Mouse (Mus musculus) cerebellum, postnatal 10 days (tissue): ENCODE data around the gene Slc25a30.
"Not testable (repeated sequence)": the region's sequence is repeated elsewhere in the genome, so short reads cannot be mapped to it uniquely, and the experiment has no call there.

ENCODE experiments used
- DNase-seq, 2 experiments: peaks; one replicate each; pipeline ENCODE4 v3.0.0; 2021; ENCODE audit warnings: mixed read lengths in 2 of 2

Gene Slc25a30

DNA sequence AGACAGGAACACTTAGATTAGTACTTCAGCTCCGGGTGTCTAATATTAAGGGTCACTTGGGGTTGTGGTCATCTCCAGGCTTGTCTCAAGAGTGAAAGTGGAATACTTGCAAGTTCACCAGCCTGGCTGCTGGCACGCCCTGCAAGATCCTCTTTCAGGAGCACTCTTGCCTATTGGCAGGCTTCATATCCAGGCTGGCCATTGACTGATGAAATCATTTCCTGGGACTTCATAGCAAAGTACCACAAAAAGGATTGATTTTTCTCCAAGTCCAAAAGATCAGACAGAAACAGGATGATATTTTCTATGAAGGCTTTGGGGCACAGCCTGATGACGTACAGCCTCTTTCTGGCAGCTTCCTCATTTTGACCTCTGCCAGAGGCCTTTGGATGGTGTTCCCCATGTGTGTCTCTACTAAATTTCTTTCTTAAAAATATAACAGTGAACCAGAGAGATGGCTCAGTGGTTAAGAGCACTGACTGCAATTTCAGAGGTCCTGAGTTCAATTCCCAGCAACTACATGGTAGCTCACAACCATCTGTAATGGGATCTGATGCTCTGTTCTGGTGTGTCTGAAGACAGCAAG, 3.7 kb upstream of the Slc25a30 start:
- no peak for DNase-seq

DNA sequence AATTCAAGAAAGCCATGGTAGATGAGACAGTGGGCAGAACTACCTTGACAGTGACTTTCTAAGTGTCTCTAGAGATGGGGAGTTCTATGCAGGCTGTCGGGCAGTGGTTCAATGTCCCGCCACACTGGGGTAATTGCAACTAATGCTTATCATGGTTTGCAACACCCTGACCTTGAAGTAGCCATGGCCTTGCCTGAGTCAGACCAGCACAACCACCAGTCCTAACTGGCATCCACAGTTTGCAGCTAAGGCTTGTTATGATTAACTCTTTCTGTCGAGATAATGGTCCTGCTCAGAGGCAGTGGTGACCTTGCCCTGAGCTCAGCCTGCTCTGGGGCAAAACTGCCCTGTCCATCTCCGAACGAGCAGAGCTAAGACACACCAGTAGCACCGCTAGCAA, 2.5 kb upstream of the Slc25a30 start:
- DNase-seq, result no peak

DNA sequence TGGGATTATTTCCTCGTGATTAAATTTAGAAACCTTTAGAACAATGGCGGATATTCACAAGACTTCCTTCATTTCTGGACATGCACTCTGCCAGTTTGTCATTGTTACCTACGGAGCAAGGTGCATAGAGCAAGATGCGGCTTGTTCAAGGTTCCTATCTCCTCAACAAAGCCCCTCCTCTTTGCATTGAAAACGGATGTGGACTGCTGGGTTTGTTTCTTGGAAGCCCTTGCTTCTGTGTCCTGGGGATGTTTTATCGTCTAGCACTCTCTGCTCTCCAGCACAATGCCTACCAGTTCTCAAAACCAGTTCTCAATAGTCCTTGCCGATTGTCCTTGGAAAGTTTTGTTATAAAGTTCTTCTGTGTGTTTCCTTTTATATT, 948 bp upstream of the Slc25a30 start:
- DNase-seq, result no peak

DNA sequence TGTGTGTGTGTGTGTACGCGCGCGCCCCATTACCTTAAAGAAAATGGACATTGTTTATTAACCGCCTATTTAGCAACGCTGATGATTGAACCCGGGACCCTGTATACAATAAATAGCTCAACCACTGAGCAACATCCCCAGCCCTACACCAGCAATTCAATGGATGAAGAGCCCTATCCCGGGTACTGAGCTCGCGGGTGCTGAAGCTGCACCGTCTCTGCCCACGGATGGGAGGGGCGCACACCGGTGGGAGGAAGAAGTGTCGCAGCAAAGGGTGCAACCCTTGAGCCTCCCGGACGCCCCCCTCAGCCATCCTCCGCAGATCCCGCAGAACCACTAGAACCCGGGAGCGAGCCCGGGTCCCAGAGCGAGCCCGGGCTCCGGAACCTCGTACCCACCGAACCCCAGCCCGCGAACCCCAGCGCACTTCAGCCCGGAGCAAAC, 391 bp downstream of the Slc25a30 start:
- peak in 1 of 2 experiments; percentile 75 for DNase-seq

DNA sequence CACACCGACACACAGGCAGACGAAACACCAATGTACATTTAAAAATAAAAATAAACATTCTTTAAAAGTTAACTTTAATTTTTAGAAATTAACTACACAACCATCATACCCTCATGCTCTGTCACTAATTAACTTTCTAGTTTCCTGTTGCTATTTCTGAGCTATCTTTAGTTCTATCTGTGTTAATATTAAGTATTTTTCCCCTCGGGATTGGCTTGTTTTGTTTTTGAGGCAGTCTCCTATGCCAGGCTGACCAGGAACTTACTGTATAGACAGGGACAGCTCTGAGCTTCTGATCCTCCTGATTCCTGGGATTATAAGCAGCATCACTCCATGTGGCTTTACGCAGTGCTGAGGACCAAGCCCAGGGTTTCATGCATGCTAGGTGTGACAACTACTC, 6.9 kb downstream of the Slc25a30 start:
- DNase-seq, result no peak

DNA sequence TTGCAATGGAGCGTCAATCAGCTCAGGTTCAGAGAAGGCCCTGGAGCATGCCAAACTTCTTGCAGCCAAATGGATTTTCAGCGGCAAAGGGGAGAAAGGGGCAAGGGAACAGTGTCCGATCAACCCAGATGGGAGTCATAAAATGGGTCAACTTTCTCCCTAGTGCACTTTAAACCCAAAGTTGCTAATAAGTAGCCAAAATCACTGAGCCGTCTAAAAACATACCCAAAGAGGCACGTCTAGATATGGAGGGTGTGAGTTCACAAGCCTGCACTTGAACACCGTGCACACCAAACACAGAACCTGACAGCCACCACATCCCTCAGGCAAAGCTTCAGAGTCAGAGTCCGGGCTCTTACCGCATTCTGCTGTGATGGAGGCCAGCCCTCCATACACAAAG, 10.2 kb downstream of the Slc25a30 start:
- no peak for DNase-seq

DNA sequence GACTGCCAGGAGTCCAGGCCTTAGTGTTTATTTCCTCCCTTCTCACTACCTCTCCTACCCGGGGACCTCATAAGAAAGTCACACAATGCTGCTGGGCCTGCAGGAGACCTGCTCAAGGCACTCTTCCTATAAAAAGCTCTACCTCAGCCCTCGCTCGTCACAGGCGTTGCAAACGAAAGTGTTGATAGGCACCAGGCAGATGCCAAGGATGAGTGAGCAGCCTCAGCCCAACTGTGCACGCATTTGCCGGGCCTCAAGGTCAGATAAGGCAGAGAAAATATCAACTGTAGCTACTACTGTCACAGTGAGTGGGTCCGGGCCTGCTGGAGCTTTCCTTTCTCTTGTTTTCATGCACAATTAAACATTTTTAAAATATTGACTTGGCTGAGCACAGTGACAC, 13.4 kb downstream of the Slc25a30 start:
- DNase-seq, result no peak

DNA sequence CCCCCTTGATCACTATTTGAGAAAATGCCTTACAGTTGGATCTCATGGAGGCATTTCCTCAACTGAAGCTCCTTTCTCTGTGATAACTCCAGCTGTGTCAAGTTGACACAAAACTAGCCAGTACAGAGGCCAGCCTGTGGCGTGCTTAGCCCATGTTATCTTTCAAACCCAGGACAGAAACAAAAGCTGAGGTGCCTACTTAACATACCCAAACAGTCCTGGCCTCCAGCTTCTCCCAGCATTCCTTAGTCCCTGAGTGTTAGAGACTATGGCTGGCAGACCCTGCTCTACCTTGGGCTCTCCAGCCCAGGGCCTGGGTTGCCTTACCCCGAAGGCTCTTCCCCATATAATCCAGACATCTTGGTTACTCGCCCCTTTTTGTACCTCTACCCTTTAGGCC, 14.4 kb downstream of the Slc25a30 start:
- DNase-seq, result not testable (repeated sequence)

DNA sequence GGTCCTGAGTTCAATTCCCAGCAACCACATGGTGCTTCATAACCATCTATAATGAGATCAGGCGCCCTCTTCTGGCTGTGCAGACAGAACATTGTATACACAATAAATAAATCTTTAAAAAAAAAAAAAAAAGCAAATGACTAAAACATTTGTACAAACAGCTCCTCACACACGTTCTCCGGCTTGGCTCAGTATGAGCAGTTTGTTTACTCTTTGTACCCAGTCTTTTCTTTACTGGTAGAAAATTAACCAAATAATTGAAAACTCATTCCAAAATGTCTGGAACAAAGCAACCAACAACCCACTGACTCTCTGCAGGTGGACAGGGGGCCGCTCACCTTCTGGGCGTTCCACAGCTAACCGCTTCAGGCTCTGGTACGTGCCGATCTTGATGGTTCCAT, 15.7 kb downstream of the Slc25a30 start:
- no peak for DNase-seq

DNA sequence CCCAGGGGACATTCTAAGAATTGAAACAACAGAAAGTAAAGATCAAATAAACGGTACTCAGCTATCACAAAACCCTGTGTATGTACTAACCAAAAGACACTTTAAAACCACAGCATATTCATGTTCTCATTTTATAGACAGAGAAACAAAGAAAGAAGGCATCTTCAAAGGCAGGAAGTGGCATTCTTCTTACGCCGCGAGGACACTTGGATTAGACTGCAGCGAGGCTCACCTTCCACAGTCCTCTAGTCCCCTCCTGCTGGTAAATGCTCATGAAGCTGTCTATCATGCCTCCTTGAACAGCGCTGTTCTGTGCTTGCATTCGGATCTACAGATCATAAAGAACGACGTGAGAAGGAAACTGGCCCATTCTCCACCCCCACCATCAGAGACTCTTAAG, 17.5 kb downstream of the Slc25a30 start:
- DNase-seq, result no peak

DNA sequence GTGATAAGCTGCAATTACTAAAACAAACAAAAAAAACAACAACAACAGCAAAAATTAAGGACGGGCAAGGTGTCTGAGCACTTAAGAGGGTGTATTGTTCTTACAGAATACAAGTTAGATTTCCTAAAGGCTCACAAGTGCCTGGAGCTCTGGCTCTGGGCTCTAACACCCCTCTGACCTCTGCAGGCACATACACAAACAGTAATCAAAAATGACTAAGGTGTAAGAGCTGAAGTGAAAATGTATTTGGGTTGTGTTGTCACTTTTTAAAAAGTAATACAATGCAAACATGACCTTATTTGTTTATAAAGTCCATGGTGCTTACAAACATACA, 18.6 kb downstream of the Slc25a30 start:
- no peak for DNase-seq

DNA sequence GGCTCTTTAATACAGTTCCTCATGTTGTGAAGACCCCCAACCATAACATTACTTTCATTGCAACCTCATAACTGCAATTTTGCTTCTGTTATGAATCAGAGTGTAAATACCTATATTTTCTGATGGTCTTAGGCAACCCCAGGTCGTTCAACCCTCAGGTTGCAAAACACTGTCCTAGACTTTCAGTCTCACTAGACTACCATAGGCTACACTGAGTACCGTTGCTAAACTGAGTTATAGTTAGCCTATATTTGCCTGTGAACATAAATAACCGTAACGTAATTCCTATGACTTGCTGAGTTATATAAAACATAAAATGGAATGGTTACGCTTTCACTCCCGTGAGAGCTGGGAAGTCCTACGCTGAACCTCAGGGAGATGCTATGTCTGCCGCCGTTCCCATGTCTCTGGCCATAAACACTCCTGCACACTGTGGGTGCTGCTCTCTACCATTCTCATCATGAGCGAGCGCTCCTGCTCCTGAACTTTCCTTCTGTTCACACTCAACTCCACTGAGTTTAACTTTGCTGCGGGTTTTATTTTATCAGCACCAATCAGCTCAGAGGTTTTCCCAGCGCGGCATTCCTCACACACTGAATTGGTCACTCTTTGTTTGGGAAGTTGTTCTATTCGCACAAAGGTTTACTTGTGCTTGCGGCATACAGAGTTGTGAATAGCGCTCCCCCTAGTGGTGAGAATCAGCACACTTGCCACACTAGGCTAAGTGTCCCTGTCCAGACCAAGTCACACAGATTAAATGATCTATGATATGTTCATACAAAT, 19.2 kb downstream of the Slc25a30 start:
- peak; percentile 82 to 89 for DNase-seq

DNA sequence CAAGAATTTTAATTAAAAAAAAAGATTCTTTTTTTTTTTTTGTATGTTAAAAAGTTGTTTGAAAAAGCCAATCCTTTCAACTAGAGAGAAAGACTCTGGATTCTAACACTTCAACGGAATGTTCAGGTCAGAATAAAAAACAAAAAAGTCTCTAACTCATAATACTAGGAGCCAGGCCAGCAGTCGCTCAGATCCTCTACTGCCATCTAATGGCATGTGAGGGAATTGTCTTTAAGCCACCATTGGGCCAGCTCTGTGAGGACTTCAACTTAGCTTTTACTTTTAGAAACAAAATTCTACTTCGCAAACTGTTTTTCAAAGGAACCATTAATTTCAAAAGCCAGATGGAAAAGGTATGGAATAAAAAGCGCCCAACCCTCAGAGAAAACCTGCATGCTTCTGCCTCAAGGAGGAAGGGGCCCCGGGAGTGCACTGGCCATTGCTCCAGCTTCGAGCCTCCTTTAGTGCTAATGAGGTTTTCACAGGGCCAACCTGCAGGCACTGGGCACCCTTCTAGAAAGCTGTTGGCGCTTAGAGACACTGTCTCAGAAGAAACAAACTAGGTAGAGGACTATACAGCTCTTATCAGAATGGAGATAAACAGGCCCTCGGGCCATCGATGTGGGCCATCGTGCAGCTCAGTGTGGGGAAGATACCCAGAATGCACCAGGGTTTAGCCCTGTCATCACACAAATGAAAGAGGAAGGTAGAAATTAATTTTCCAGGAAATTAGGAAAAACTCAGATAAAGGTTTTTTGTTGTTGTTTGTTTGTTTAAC, 25.6 kb downstream of the Slc25a30 start:
- peak; percentile 59 to 74 for DNase-seq

DNA sequence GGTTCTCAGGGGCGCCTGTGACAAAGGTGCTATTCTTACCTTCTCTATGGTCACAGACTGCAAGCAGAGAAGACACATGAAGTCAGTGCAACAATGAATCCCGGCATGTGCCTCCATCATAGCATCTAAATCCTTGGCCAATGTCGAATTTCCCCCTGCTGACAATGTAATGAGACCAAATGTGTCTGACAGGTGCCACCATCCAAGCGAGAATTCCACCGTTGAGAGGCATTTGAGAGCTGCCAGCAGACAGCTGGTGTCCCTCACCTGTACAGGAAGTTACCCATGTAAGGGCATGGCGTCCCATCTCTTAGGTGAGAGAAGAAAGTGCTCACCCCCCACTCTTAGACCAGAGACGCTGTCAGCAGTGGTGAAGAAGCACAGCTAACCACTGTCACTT, 28.4 kb downstream of the Slc25a30 start:
- peak; percentile 78 for DNase-seq

DNA sequence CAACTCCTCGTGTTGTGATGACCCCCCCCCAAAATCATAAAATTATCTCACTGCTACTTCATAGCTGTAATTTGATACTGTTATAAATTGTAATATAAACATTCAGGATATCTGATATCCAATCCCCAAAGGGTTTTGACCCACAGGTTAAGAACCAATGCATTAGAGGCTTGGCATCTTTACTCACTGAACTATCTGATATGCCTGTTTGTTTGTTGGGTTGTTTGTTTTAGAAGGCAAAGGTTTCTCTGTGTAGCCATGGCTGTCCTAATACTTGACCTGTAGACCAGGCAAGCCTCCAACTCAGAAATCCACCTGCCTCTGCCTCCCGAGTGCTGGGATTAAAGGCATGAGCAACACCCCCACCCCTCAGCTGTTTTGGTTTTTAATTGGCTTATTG, 29.0 kb downstream of the Slc25a30 start:
- peak in 1 of 2 experiments; percentile 15 for DNase-seq

DNA sequence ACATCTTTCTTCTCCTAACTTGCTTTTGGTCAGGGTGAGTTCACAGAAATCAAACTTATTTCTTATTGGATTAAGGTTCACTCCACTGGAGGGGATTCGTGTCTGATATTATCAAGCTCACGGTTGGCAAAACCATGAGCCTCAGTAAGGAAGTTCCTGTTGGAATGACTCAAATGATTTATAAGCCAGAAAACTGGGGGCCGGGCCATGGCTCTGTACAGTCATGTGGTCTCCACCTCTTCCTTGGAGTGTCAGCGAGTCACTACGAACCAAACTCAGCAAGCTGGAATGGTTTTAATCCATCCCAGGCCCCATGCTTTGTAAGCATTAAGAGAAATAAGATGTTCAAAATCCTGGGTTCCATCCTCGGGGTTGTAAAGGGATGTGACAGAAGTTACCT, 29.9 kb downstream of the Slc25a30 start:
- no peak for DNase-seq

DNA sequence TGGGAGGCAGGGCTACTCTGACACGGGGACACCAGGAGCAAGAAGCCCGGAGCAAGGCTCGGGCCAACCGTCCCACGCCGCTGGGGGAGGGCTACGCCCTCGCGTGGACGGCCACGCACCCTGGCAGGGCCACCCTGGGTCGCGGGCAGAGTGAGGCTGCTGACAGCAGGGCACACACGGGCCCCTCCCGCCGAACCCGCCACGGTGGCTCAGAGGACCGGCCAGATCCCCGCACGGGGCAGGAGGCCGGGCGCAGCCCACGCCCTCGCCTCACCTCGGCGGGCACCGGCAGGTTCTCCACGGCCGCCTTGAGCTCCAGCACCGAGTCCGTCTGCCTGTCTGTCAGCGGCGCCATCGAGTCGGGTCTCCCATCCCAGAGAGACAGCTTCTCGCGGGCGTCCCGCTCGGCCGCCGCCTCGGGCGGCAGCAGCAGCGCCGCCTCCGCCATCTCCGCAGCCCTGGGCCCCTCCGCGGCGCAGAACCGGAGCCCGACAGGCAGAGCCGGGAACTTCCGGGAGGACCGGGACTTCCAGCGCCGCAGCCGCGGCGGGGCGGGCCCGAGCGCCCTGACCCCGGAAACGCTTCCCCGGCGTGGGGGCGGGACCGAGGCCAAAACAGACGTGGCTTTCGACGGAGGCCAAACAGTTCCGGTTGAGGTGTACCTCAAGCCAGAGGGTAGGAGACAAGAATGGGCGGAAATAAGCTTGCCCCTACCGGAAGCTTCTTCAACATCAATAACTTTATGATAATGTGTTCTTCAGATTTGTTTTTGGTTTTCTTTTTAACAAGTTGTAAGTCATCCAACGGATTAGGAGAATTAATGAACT, 32.6 kb downstream of the Slc25a30 start, which contains the start of gene Cog3:
TSS of gene Cog3 (minus strand) at position 527 of the 827 bp plus-strand sequence.
- peak; percentile 99 for DNase-seq

DNA sequence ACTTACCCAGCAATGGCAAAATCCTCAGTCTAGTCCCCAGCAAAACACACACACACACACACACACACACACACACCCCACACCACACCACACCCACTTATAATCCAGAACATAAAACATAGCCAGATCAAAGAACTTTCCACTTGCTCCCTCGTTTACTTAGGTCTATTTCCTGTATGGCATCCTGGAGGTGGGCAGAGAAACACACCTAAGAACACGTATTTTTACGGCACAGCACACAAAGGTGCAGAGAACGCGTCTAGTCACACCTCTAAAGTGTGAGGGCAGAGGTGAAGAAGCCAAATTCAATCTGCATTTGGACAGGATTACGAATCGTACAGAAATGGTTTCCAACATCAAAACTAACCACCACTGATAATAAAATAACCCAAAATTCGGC, 33.6 kb downstream of the Slc25a30 start:
- DNase-seq, result no peak

DNA sequence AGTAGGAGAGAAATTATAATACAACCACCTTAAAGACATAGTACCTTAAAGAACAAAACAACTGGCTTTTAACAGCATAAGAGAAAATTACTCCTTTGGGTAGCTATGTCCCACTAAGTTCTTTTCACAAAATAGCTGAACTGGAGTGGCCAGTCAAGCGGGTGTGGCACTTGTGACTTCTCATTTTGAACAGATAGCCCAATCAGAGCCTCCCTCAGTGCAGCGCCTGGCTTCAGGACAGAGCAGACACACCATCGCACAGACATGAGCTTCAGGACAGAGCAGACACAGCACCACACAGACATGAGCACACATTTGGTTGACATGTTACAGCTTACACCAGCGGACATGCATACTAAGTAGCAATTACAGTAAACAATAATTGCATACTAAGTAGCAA, 35.8 kb downstream of the Slc25a30 start:
- no peak for DNase-seq

DNA sequence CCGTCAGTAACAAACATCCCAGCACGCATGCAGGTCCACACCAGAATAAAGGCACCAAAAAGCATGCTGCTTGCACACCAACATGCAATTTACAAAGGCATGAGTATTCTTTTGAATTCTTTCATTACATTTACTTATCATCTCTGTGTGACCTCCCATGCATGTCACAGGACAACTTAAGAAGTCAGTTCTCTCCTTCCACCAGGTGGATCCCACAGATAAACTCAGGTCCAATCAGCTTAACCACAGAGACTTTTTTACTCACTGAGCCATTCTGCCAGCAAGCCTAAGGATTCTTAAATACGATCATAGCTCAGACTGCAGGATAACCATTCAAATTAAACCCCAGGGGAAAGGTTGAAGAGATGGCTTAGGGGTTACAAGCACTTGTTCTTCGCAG, 37.7 kb downstream of the Slc25a30 start:
- DNase-seq, result no peak

DNA sequence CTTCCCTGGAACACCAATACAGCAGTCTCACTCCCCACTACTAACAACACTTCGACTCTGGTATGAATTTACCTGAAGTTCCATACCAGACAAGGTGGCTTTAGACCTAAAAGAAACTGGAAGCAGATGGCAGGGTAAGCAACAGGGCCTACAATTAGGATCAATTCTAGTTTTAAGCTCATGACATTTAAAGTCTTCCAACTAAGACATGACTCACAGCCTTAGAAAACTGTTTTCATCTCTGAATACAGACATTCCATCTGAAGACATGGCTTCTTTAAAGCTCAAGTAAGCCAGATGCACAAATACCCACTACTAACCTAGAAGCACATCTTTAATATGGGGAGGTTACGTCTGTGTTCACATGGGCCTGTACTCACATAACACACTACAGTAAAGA, 38.9 kb downstream of the Slc25a30 start:
- DNase-seq, result no peak

DNA sequence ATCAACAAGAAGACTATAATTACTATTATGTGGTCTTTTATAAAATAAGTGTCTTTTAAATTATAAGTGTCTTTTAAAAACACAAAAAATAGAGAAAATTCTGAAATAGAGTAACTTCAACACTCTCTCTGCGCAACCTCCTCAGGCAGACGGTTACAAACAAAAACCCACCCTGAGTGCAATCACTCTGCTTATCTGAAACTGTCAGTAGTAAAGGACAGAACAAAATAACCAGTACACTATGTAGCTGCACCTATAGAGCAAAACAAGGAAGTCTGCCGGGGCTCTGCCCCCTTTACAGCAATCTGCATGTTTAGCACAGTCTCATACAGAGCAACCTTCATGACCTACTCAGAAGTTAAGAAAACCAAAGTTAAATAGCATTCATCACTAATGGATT, 44.9 kb downstream of the Slc25a30 start:
- no peak for DNase-seq

DNA sequence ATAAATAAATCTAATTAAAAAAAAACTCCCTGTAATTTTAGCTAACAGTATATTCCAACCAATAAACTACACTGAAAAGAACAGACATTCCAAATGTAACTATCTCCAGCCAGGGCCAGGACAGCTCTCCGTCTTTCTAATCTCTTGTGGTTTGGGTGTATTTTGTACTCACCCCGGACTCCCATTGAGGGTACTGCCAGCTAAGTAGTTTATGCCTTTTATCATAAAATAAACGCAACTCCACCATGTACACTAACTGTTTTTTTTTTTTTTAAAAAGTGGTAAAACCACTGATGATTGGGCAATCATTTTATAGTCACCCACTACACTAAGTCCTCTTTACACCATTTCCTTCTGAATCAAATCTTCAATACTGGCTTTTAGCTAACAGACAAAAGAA, 51.2 kb downstream of the Slc25a30 start:
- DNase-seq, result no peak
